Mouse (Mus musculus): Measurements from ENCODE around the gene Acap2. TPM values are rescaled to one million over a fixed set of nuclear protein-coding genes. Genes with fewer than 3 reads are reported as not detected.

Acap2 gene
- polyA plus RNA-seq, 1 experiment, result 39.0 TPM

DNA sequence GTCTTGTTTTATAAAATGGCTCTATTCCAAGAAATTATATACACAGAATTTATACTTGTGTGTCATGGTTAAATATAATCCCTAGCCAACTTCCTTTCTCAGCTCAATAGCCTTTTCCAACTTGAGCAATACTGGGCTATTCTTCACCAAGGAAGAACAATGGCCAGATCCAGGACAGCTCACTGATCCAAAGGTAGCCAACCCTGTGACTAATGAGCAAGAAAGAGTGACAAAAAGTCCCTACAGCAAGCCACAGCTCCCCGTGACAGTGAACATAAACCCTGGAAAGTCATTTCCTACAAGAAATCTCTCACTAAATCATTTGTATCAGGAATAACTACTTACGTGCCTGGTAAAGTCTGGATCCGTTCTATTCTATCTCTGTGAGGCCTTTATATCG is 35.6 kb downstream of the Acap2 start:
- Histone ChIP-seq H3K9ac (ENCODE audit: low read depth, poor library complexity, severe bottlenecking) (no peak overlapping the region), H3K27me3 (ENCODE audit: control insufficient read depth, insufficient read depth, low read length, poor library complexity, severe bottlenecking) (no peaks in the 10 kb centered on the region), H3K36me3 (ENCODE audit: control insufficient read depth, insufficient read depth, low read length, poor library complexity, severe bottlenecking) (no peaks in the 10 kb centered on the region), H3K27ac (ENCODE audit: insufficient read depth, low read length) (no peak overlapping the region), H3K9me3 (replicated peaks; ENCODE audit: control insufficient read depth, insufficient read depth, low read length, poor library complexity, severe bottlenecking) (no peaks in the 10 kb centered on the region), H3K4me3 (ENCODE audit: low read depth, low read length) (no peak overlapping the region), H3K4me1 (ENCODE audit: control insufficient read depth, insufficient read depth, low read length) (no peaks in the 10 kb centered on the region)
- TF ChIP-seq EP300 (IDR thresholded peaks at IDR 0.05; ENCODE audit: insufficient read depth, low read depth, low read length) (no peak), CTCF (IDR thresholded peaks at IDR 0.05; ENCODE audit: low read depth, low read length) (no peak), POLR2A (IDR thresholded peaks at IDR 0.05; ENCODE audit: insufficient read depth, low read length) (no peak)

GRCm38 (mm10) chr16:31164125-31164524 is 36.9 kb downstream of the Acap2 start:
- Histone ChIP-seq H3K9me3 (replicated peaks; ENCODE audit: control insufficient read depth, insufficient read depth, low read length, poor library complexity, severe bottlenecking) (no peaks in the 10 kb centered on the region), H3K27ac (ENCODE audit: insufficient read depth, low read length) (no peak overlapping the region), H3K4me3 (ENCODE audit: low read depth, low read length) (no peak overlapping the region), H3K36me3 (ENCODE audit: control insufficient read depth, insufficient read depth, low read length, poor library complexity, severe bottlenecking) (no peaks in the 10 kb centered on the region), H3K27me3 (ENCODE audit: control insufficient read depth, insufficient read depth, low read length, poor library complexity, severe bottlenecking) (no peaks in the 10 kb centered on the region), H3K9ac (ENCODE audit: low read depth, poor library complexity, severe bottlenecking) (no peak overlapping the region), H3K4me1 (ENCODE audit: control insufficient read depth, insufficient read depth, low read length) (no peaks in the 10 kb centered on the region)
- TF ChIP-seq POLR2A (IDR thresholded peaks at IDR 0.05; ENCODE audit: insufficient read depth, low read length) (no peak), EP300 (IDR thresholded peaks at IDR 0.05; ENCODE audit: insufficient read depth, low read depth, low read length) (no peak), CTCF (IDR thresholded peaks at IDR 0.05; ENCODE audit: low read depth, low read length) (no peak)

DNA sequence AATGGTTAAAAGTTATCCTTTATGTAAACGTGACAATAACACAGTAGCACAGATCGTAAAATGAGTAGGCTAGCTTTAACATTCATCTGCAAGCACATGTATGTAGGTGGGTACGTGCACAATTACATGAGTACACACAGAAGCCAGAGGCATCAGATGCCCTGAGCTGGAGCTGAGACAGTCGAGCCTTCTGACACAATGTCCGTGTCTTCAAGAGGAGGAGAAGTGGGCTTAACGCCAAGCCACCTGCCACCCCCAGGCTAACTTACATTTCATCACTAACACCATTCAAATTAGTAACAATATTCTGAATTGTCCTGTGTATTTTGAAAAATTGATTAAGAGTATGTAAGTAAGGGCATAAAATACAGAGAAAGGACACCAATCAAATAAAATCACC is 40.6 kb downstream of the Acap2 start:
- H3K9ac ChIP-seq (ENCODE audit: low read depth, poor library complexity, severe bottlenecking), result no peak overlapping the region
- H3K9me3 ChIP-seq (replicated peaks; ENCODE audit: control insufficient read depth, insufficient read depth, low read length, poor library complexity, severe bottlenecking), result 0 out of 2 replicates have a peak, but pooled peaks cover 3% of the 10 kb centered on the region
- no peaks in the 10 kb centered on the region for H3K36me3 ChIP-seq (ENCODE audit: control insufficient read depth, insufficient read depth, low read length, poor library complexity, severe bottlenecking)
- no peaks in the 10 kb centered on the region for H3K4me1 ChIP-seq (ENCODE audit: control insufficient read depth, insufficient read depth, low read length)
- H3K27ac ChIP-seq (ENCODE audit: insufficient read depth, low read length), result no peak overlapping the region
- H3K27me3 ChIP-seq (ENCODE audit: control insufficient read depth, insufficient read depth, low read length, poor library complexity, severe bottlenecking), result no peaks in the 10 kb centered on the region
- TF ChIP-seq CTCF (IDR thresholded peaks at IDR 0.05; ENCODE audit: low read depth, low read length) (no peak), POLR2A (IDR thresholded peaks at IDR 0.05; ENCODE audit: insufficient read depth, low read length) (no peak), EP300 (IDR thresholded peaks at IDR 0.05; ENCODE audit: insufficient read depth, low read depth, low read length) (no peak)
- no peak overlapping the region for H3K4me3 ChIP-seq (ENCODE audit: low read depth, low read length)

GRCm38 (mm10) chr16:31159491-31159890 is 41.6 kb downstream of the Acap2 start:
- Histone ChIP-seq H3K4me1 (ENCODE audit: control insufficient read depth, insufficient read depth, low read length) (no peaks in the 10 kb centered on the region), H3K36me3 (ENCODE audit: control insufficient read depth, insufficient read depth, low read length, poor library complexity, severe bottlenecking) (no peaks in the 10 kb centered on the region), H3K4me3 (ENCODE audit: low read depth, low read length) (no peak overlapping the region), H3K27me3 (ENCODE audit: control insufficient read depth, insufficient read depth, low read length, poor library complexity, severe bottlenecking) (no peaks in the 10 kb centered on the region), H3K9ac (ENCODE audit: low read depth, poor library complexity, severe bottlenecking) (no peak overlapping the region), H3K9me3 (replicated peaks; ENCODE audit: control insufficient read depth, insufficient read depth, low read length, poor library complexity, severe bottlenecking) (0 out of 2 replicates have a peak, but pooled peaks cover 3% of the 10 kb centered on the region), H3K27ac (ENCODE audit: insufficient read depth, low read length) (no peak overlapping the region)
- TF ChIP-seq POLR2A (IDR thresholded peaks at IDR 0.05; ENCODE audit: insufficient read depth, low read length) (no peak), CTCF (IDR thresholded peaks at IDR 0.05; ENCODE audit: low read depth, low read length) (no peak), EP300 (IDR thresholded peaks at IDR 0.05; ENCODE audit: insufficient read depth, low read depth, low read length) (no peak)

- H3K27me3 ChIP-seq (ENCODE audit: control insufficient read depth, insufficient read depth, low read length, poor library complexity, severe bottlenecking), result no peaks in the 10 kb centered on the region
- no peak for TF ChIP-seq CTCF (IDR thresholded peaks at IDR 0.05; ENCODE audit: low read depth, low read length)
- TF ChIP-seq EP300 (IDR thresholded peaks at IDR 0.05; ENCODE audit: insufficient read depth, low read depth, low read length), result no peak
- no peak for TF ChIP-seq POLR2A (IDR thresholded peaks at IDR 0.05; ENCODE audit: insufficient read depth, low read length)
Measured at GRCm38 (mm10) chr16:31149841-31150240, 51.2 kb downstream of the Acap2 start.

DNA sequence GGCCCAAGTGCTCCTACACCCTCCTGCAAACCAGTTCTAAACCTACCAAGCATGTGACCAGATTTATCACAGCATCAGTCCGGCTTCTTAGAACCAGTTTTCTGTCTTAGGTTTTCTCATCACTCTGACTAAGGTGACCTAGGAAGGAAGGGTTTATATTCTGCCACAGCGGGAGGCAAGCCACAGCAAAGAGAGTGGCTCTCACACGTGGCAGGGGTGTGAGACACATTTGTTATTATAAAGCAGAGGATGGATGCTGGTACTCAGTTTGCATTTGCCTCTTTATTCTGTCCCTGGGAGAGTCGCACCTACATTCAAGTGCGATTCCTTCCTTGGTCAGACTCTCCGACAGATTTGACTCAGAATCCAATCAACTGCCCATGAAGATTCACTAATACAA is 52.2 kb downstream of the Acap2 start:
- Histone ChIP-seq H3K9me3 (replicated peaks; ENCODE audit: control insufficient read depth, insufficient read depth, low read length, poor library complexity, severe bottlenecking) (no peaks in the 10 kb centered on the region), H3K27ac (ENCODE audit: insufficient read depth, low read length) (no peak overlapping the region), H3K4me1 (ENCODE audit: control insufficient read depth, insufficient read depth, low read length) (peaks cover 2% of the 10 kb centered on the region), H3K36me3 (ENCODE audit: control insufficient read depth, insufficient read depth, low read length, poor library complexity, severe bottlenecking) (no peaks in the 10 kb centered on the region), H3K9ac (ENCODE audit: low read depth, poor library complexity, severe bottlenecking) (no peak overlapping the region), H3K4me3 (ENCODE audit: low read depth, low read length) (no peak overlapping the region), H3K27me3 (ENCODE audit: control insufficient read depth, insufficient read depth, low read length, poor library complexity, severe bottlenecking) (no peaks in the 10 kb centered on the region)
- TF ChIP-seq CTCF (IDR thresholded peaks at IDR 0.05; ENCODE audit: low read depth, low read length), result no peak

More at GRCm38 (mm10) chr16:31149841-31150240, 51.2 kb downstream of the Acap2 start:
- peaks cover 2% of the 10 kb centered on the region for H3K4me1 ChIP-seq (ENCODE audit: control insufficient read depth, insufficient read depth, low read length)
- no peak overlapping the region for H3K9ac ChIP-seq (ENCODE audit: low read depth, poor library complexity, severe bottlenecking)
- H3K27ac ChIP-seq (ENCODE audit: insufficient read depth, low read length), result no peak overlapping the region
- no peaks in the 10 kb centered on the region for H3K36me3 ChIP-seq (ENCODE audit: control insufficient read depth, insufficient read depth, low read length, poor library complexity, severe bottlenecking)
- H3K9me3 ChIP-seq (replicated peaks; ENCODE audit: control insufficient read depth, insufficient read depth, low read length, poor library complexity, severe bottlenecking), result no peaks in the 10 kb centered on the region
- H3K4me3 ChIP-seq (ENCODE audit: low read depth, low read length), result no peak overlapping the region
